Mouse (Mus musculus): ENCODE measurements around the gene Agl. TPM values are rescaled to one million over a fixed set of nuclear protein-coding genes. Genes with fewer than 3 reads are reported as not detected.
A peak's percentile ranks its signal among the peaks of the same experiment; 100 is the strongest.

Gene Agl
- polyA plus RNA-seq, 1 experiment from 2014 or later = 24.0 TPM

DNA sequence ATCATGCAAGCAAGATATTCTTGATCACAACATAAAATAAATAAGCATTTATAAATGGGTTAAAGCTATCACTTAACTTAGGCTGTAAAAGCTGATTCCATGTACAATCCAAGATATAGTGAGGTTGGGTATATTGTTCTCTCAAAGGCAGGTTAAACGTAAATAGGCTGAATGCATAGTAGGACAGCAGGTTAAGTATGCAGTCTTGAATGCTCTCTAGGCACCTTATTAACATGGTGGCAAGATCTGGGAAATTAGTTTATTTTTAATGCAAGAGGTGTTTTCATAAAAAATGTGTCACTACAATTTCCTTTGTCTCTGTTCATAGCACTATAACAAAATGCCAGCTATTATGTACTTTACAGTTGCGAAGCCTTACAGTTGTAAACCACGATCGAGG is 27.4 kb upstream of the Agl start:
- H3K27ac ChIP-seq = no peak overlapping the region
- peak overlapping the region; percentile 64 for H3K4me2 ChIP-seq
- H3K4me1 ChIP-seq = no peaks in the 10 kb centered on the region
- H3K9me3 ChIP-seq = no peaks in the 10 kb centered on the region
- peak overlapping the region; percentile 28; the same call in 1 of the 2 replicates for H3K9ac ChIP-seq
- ATAC-seq (ENCODE audit: insufficient number of reproducible peaks, low FRiP score, low TSS enrichment, low read depth) = no peak
- peak overlapping the region; percentile 40 for H3K4me3 ChIP-seq
- no peaks in the 10 kb centered on the region for H3K36me3 ChIP-seq
- 57% methylated on average over 4 of the region's 4 CpGs for WGBS
- H3K27me3 ChIP-seq = no peaks in the 10 kb centered on the region

DNA sequence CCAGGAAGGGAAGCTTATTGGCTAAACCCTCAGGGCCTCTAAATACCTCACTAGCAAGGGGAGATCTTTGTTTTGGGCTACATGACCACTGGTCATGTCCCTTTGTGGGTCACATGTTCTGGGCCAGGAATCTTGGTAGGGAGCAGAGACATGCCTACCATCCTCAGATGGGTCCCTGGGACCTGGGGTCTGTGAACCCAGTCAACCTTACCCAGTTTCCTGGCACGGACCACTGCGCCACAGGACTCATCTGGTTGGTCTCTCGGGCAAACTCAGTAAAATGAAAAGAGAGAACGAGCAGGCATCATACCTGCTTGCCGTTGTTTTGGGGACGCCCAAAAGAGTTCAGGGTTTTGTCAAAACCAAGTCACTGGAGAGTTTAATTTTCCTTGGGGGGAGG is 26.3 kb upstream of the Agl start:
- no peaks in the 10 kb centered on the region for H3K4me1 ChIP-seq
- no peak overlapping the region for H3K27ac ChIP-seq
- no peaks in the 10 kb centered on the region for H3K36me3 ChIP-seq
- no peak overlapping the region for H3K4me3 ChIP-seq
- H3K4me2 ChIP-seq = no peak overlapping the region
- H3K27me3 ChIP-seq = no peaks in the 10 kb centered on the region
- H3K9me3 ChIP-seq = no peaks in the 10 kb centered on the region
- 90% methylated on average over 6 of the region's 6 CpGs for WGBS
- no peak overlapping the region for H3K9ac ChIP-seq
- no peak for ATAC-seq (ENCODE audit: insufficient number of reproducible peaks, low FRiP score, low TSS enrichment, low read depth)

DNA sequence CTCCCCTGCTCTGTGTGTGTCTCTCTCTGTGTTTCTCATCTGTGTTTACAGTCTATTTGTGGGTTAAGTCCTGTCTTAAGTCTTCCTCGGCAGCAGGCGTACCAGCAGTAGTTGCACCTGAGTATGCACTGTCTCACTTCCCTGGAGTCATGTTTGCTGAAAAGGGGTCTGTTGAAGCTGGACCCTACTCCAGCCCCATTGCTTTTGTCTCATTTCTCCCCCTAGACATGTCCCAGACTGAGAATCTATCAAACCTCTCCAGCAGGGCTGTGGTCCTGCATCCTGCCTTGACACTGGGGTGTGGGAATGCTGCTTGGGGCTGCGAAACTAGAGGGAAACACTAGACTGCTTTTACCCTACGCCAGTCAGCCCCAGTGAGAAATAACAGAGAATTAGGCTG is 25.5 kb upstream of the Agl start:
- Histone ChIP-seq H3K4me3 (no peak overlapping the region), H3K36me3 (no peaks in the 10 kb centered on the region), H3K9me3 (no peaks in the 10 kb centered on the region), H3K9ac (no peak overlapping the region), H3K27me3 (no peaks in the 10 kb centered on the region), H3K4me2 (no peak overlapping the region), H3K4me1 (no peaks in the 10 kb centered on the region), H3K27ac (no peak overlapping the region)
- ATAC-seq (ENCODE audit: insufficient number of reproducible peaks, low FRiP score, low TSS enrichment, low read depth) = no peak
- WGBS = 75% methylated on average over 4 of the region's 4 CpGs

DNA sequence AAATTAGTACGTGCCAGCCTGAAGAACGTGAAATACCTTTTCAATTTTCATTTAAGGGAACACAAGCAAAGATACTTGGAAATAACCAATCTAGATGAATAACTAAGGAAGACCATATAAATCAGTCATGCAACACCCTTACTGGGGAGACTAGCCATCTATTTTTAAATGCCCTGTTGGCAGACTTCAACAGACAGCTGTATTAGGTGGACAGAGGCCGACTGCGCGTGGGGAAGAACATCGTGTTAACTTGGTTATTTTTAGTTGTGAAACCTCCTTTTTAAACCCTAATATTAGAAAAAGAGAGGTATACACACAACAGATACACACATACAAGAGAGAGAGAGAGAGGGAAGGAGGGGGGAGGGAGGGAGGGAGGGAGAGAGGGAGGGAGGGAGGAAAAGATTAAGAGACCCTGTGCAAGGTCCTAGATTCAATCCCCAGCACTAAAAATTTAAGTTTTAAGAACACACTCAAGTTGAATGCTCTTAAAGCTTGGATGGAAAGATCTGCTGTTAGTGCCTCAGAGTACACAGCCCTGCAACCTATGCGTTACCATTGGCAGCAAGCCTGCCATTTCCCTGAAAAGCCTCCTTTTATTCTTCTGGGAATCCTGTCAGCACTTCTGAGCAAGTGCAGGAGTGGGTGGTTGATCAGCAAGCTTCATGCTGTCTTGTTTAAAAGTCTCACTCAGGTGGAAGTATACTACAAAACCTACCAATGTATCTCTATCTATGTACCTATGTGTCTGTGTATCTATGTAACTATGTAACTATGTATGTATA is 24.8 kb upstream of the Agl start:
- Histone ChIP-seq H3K9me3 (no peaks in the 10 kb centered on the region), H3K4me2 (no peak overlapping the region), H3K4me1 (no peaks in the 10 kb centered on the region), H3K9ac (no peak overlapping the region), H3K36me3 (no peaks in the 10 kb centered on the region), H3K27ac (no peak overlapping the region), H3K4me3 (no peak overlapping the region), H3K27me3 (no peaks in the 10 kb centered on the region)
- ATAC-seq (ENCODE audit: insufficient number of reproducible peaks, low FRiP score, low TSS enrichment, low read depth) = no peak
- 82% methylated on average over 7 of the region's 7 CpGs for WGBS

DNA sequence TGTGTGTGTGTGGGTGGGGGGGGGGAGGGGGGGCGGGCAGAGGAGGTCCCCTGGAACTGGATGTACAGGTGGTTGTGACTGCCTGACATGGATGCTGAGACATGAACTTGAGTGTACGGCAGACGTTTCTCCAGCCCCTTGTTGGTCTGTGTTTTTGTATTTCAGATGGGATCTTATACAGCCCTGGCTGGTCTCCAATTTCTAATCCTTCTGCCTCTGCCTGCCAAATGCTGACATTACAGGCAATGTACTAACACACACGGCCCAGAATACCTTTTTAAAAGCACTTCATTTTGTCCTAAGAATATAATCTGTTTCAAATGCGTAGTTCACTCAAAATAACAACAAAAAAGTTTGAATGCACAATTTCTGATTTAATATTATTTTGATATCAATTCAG is 23.4 kb upstream of the Agl start:
- no peaks in the 10 kb centered on the region for H3K27me3 ChIP-seq
- no peak for ATAC-seq (ENCODE audit: insufficient number of reproducible peaks, low FRiP score, low TSS enrichment, low read depth)

DNA sequence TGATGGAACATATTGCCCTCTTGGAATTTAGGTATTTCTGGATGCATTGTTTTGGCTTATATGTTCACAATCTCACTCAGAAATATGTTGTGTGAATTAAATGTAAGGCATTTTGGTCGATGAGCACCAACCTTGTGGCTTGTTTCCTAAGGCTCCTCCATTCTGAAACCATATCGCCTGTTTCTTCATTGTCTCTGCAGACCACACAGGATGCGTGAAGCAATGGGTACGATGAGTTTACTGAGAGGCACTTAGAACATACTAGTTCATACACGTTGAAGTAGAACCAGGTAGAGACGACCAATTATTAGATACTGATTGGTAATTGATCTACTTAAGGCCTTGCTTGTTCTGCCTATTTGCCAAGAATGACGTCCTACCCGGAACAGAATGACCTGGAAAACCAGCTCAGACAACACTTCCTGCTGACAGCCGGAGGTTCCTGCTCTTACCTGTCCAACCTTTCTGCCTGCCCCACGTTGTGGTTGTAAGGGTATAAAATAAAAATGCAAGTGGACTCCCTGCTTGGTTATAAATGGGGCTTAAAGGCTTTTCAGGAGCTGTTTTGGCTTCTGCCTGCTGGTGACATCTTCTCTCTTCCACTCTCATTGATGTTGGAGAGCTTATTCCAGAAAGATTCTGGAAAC is 21.4 kb upstream of the Agl start:
- H3K9me3 ChIP-seq = no peaks in the 10 kb centered on the region
- no peak for ATAC-seq (ENCODE audit: insufficient number of reproducible peaks, low FRiP score, low TSS enrichment, low read depth)
- 79% methylated on average over 10 of the region's 10 CpGs for WGBS

More for the DNA sequence above, 23.4 kb upstream of the Agl start:
- Histone ChIP-seq H3K4me1 (no peaks in the 10 kb centered on the region), H3K9me3 (no peaks in the 10 kb centered on the region), H3K27ac (no peak overlapping the region), H3K4me3 (no peak overlapping the region), H3K36me3 (no peaks in the 10 kb centered on the region), H3K4me2 (no peak overlapping the region), H3K9ac (no peak overlapping the region)
- WGBS = 39% methylated on average over 5 of the region's 5 CpGs

DNA sequence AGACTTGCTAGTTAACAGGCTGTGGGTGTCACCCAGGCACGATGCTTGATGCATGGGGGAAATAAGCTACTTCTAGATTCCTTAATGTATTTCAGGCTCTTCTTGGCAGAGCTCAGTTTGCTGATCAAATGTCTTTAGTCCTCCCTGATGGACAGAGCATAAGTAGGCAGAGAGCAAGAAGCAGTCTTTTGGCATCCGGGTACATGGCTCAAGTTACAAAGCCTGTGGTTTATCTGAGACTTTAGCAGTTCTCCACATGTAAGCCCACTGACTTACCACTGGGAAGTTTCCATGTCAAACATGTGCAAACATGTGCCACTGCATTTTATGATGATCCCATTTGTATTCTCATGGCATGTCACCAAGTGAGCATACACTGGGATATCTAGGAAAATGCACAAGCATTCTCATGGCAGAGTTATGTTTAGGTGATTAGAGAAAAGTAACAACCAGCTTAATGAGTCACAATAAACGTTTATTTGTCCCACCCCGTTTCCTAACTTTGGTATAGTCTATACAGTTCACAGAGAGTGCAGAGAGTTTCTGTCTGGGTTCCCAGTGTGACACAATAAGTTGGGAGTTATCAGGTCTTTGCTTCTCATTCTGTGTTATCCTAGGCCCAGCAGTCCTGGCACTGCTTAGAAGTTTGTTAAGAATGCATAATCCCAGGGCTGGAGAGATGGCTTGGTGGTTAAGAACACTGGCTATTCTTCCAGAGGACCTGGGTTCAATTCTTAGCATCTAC is 18.7 kb upstream of the Agl start:
- no peak for ATAC-seq (ENCODE audit: insufficient number of reproducible peaks, low FRiP score, low TSS enrichment, low read depth)
- Histone ChIP-seq H3K4me2 (no peak overlapping the region), H3K27me3 (no peaks in the 10 kb centered on the region), H3K9me3 (no peaks in the 10 kb centered on the region), H3K4me3 (no peak overlapping the region), H3K36me3 (no peaks in the 10 kb centered on the region), H3K9ac (no peak overlapping the region), H3K27ac (no peak overlapping the region), H3K4me1 (no peaks in the 10 kb centered on the region)
- WGBS = 41% methylated on average over 4 of the region's 4 CpGs

More for the DNA sequence above, 21.4 kb upstream of the Agl start:
- Histone ChIP-seq H3K4me2 (no peak overlapping the region), H3K9ac (no peak overlapping the region), H3K27me3 (no peaks in the 10 kb centered on the region), H3K4me3 (no peak overlapping the region), H3K36me3 (no peaks in the 10 kb centered on the region), H3K27ac (no peak overlapping the region), H3K4me1 (no peaks in the 10 kb centered on the region)

DNA sequence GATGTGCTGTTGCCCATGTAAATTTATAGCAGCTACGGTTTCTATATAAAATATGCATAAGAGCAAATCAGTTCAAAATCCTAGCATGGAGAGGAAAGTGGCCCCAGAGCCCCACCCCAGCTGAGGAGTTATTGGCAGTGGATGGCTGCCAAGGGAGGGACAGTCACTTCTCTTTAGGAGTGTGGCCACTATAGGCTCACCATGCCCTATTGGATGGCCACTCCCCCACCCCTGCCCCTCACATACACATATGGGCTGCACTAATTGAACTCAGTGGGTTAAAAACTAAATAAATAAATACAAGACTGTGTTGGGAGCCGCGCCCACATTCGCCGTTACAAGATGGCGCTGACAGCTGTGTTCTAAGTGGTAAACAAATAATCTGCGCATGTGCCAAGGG is 9.3 kb upstream of the Agl start:
- no peaks in the 10 kb centered on the region for H3K4me1 ChIP-seq
- 90% methylated on average over 7 of the region's 7 CpGs for WGBS
- H3K9ac ChIP-seq = no peak overlapping the region
- no peak overlapping the region for H3K27ac ChIP-seq
- H3K4me3 ChIP-seq = no peak overlapping the region
- H3K4me2 ChIP-seq = no peak overlapping the region
- ATAC-seq (ENCODE audit: insufficient number of reproducible peaks, low FRiP score, low TSS enrichment, low read depth) = no peak
- no peaks in the 10 kb centered on the region for H3K27me3 ChIP-seq
- H3K36me3 ChIP-seq = no peaks in the 10 kb centered on the region
- no peaks in the 10 kb centered on the region for H3K9me3 ChIP-seq

DNA sequence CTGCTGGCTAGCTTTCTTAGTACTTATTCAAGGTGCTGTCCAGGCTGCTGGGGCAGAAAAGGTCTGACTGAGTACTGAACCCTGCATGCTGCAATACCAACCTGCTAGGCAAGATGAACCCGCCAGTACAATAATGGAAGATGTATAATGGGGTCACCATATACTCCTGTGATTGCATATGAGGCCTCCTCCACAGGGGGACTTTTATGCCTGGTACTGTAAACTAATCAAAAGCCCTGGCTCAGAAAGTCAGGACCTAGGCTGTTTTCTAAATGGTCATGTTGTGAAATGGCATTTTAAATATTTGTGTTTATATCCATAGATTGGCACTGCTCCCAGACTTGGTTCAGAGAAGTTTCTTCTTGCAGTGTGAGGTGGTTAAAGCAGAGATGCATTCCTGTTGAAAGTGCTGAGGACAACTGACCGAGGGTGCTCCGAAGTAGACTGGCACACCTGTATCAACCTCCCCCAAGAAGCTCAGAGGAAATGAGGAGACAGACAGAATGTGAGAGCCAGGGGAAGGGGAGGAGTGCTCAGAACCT is 8.8 kb upstream of the Agl start:
- Histone ChIP-seq H3K27me3 (no peaks in the 10 kb centered on the region), H3K9ac (no peak overlapping the region), H3K36me3 (no peaks in the 10 kb centered on the region), H3K9me3 (no peaks in the 10 kb centered on the region), H3K27ac (no peak overlapping the region), H3K4me2 (no peak overlapping the region), H3K4me1 (no peaks in the 10 kb centered on the region), H3K4me3 (no peak overlapping the region)
- no peak for ATAC-seq (ENCODE audit: insufficient number of reproducible peaks, low FRiP score, low TSS enrichment, low read depth)
- 72% methylated on average over 3 of the region's 3 CpGs for WGBS

DNA sequence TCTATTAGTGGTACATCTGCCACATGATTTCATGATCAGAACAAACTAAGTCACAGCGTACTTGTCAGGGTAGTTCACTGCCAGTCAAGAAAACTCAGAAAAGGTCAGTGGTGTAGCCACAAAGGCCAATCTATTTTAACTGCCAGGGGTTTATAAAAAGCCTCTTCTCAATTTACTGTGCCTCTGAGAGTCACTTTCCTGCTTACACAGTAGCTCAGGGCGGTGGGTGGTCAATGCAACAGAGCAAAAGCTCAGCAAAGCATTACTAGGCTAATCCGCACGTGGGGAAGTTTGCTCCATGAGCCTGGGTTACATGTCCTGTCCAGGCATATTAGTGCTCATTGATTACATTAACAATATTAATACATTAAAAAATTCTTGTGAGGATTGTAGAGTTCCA is 8.0 kb upstream of the Agl start:
- Histone ChIP-seq H3K27ac (no peak overlapping the region), H3K27me3 (no peaks in the 10 kb centered on the region), H3K4me3 (no peak overlapping the region), H3K36me3 (no peaks in the 10 kb centered on the region), H3K9ac (no peak overlapping the region), H3K4me2 (no peak overlapping the region), H3K9me3 (no peaks in the 10 kb centered on the region), H3K4me1 (no peaks in the 10 kb centered on the region)
- ATAC-seq (ENCODE audit: insufficient number of reproducible peaks, low FRiP score, low TSS enrichment, low read depth) = no peak
- 65% methylated on average over 4 of the region's 4 CpGs for WGBS

DNA sequence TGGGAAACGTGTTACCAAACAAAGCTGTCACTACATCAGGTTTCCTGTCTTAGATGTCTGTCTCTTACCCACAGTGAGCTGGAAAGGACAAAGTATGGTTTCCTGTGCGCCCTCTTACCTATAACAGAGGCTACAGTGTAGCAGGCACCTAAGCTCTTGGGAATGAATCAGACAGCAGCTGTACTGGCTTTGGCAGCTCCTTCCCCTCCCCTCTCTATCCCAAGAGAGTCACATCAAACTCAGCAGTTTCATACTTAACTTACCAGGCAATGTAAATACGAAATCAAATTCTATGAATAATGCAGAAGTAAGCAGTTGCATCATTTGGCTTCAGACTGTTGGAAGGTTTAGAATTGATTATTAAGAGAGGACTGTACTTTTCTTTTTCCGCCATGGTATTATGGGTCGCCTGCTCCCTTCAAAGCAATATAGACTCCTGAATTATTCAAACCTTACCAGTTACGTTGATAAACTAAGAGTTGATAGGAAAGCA is 7.4 kb upstream of the Agl start:
- Histone ChIP-seq H3K27me3 (no peaks in the 10 kb centered on the region), H3K9me3 (no peaks in the 10 kb centered on the region), H3K4me2 (no peak overlapping the region), H3K27ac (no peak overlapping the region), H3K4me3 (no peak overlapping the region), H3K9ac (no peak overlapping the region), H3K4me1 (no peaks in the 10 kb centered on the region), H3K36me3 (no peaks in the 10 kb centered on the region)
- no peak for ATAC-seq (ENCODE audit: insufficient number of reproducible peaks, low FRiP score, low TSS enrichment, low read depth)
- 76% methylated on average over 6 of the region's 6 CpGs for WGBS

DNA sequence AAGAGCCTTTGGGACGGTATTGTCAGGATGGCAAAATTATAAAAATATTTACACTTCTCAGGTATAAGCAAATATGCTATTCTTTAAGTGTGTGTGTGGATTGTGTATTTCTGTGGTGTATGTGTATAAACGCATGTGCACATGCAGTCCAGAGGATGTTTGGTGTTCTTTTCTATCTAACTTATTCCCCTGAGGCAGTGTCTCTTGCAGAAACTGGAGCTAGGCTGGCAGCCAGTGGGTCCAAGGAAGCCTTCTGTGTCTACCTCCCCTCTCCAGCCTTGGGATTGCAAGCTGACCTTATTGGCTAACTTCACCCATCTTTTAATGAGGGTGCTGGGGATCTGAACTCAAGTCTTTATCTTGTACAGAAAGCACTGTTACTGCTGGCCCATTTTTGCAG is 5.0 kb upstream of the Agl start:
- no peak for ATAC-seq (ENCODE audit: insufficient number of reproducible peaks, low FRiP score, low TSS enrichment, low read depth)
- no peaks in the 10 kb centered on the region for H3K36me3 ChIP-seq
- H3K9me3 ChIP-seq = no peaks in the 10 kb centered on the region
- no peak overlapping the region for H3K27ac ChIP-seq
- no peak overlapping the region for H3K9ac ChIP-seq
- H3K4me3 ChIP-seq = no peak overlapping the region
- 92% methylated on average over 2 of the region's 2 CpGs for WGBS
- H3K4me2 ChIP-seq = no peak overlapping the region
- 0 out of 2 replicates have a peak, but pooled peaks cover 3% of the 10 kb centered on the region for H3K4me1 ChIP-seq
- no peaks in the 10 kb centered on the region for H3K27me3 ChIP-seq
